Mouse (Mus musculus) lung, embryonic 14.5 days (tissue): ENCODE measurements at regions not wholly inside any gene's neighbourhood (a gene's known extent, or its start where the extent isn't known, plus 50 kb on each side); places are given as distances from the start of the nearest gene placed in this dataset.

Source experiments
- ATAC-seq: fragments of 200-750 bp; cut with Nextera tagmentation; 2 replicates; pipeline ENCODE4 v1.8.0; 2017; ENCODE audit warnings: mild to moderate bottlenecking, moderate TSS enrichment, moderate library complexity; ENCODE audit not compliant: insufficient read depth
- DNase-seq: peaks from one replicate; pipeline ENCODE4 v3.0.0-alpha.2; 2015
- H3K27ac ChIP-seq: fragments of 300-500 bp; sonication (generic); 2 replicates; pipeline ENCODE4 v1.5.1; 2014; ENCODE audit warnings: low read depth, mild to moderate bottlenecking, moderate library complexity
- H3K27me3 ChIP-seq: fragments of 300-500 bp; sonication (generic); 2 replicates; pipeline ENCODE4 v1.6.1; 2014; ENCODE audit warnings: low read length, control low read depth; ENCODE audit not compliant: insufficient read depth
- H3K36me3 ChIP-seq: fragments of 300-500 bp; sonication (generic); 2 replicates; pipeline ENCODE4 v1.6.1; 2014; ENCODE audit warnings: control low read depth; ENCODE audit not compliant: insufficient read depth
- H3K4me1 ChIP-seq: fragments of 300-500 bp; sonication (generic); 2 replicates; pipeline ENCODE4 v1.6.1; 2014; ENCODE audit warnings: antibody characterized with exemption, control low read depth; ENCODE audit not compliant: insufficient read depth
- H3K4me2 ChIP-seq: fragments of 300-500 bp; sonication (generic); 2 replicates; pipeline ENCODE4 v1.6.1; 2014; ENCODE audit warnings: mild to moderate bottlenecking
- H3K4me3 ChIP-seq: fragments of 300-500 bp; sonication (generic); 2 replicates; pipeline ENCODE4 v1.5.1; 2014; ENCODE audit warnings: low read depth, low read length
- H3K9ac ChIP-seq: fragments of 300-500 bp; sonication (generic); 2 replicates; pipeline ENCODE4 v1.6.1; 2014
- H3K9me3 ChIP-seq: fragments of 300-500 bp; sonication (generic); 2 replicates; pipeline ENCODE4 v1.6.1; 2016; ENCODE audit warnings: low read depth, low read length, control low read depth
- CTCF ChIP-seq: IDR thresholded peaks from 2 replicates; pipeline ENCODE4 v1.5.1; 2016; ENCODE audit warnings: antibody characterized with exemption, low read depth
- WGBS: fragments of 180-500 bp; shearing (Covaris S2); extraction: QIAGEN DNeasy Blood & Tissue Kit; methylation state at CpG from one replicate; pipeline ENCODE4 v1.1.7; 2014; 5-methylcytosine and 5-hydroxymethylcytosine counted together

GRCm38 (mm10) chrX:76795304-76795703 is 192.6 kb upstream of the Cldn34d start:
- H3K9me3 ChIP-seq = no peaks in the 10 kb centered on the region
- DNase-seq = no peak
- H3K4me3 ChIP-seq = no peak overlapping the region
- TF ChIP-seq CTCF = no peak
- no peaks in the 10 kb centered on the region for H3K4me1 ChIP-seq
- no peak overlapping the region for H3K4me2 ChIP-seq
- no peak for ATAC-seq
- H3K36me3 ChIP-seq = no peaks in the 10 kb centered on the region
- no peak overlapping the region for H3K9ac ChIP-seq
- no peak overlapping the region for H3K27ac ChIP-seq
- 76% methylated on average over 1 of the region's 1 CpGs for WGBS
- no peaks in the 10 kb centered on the region for H3K27me3 ChIP-seq

GRCm38 (mm10) chrX:76790613-76791012 is 187.9 kb upstream of the Cldn34d start:
- no peak for TF ChIP-seq CTCF
- Histone ChIP-seq H3K4me3 (no peak overlapping the region), H3K36me3 (no peaks in the 10 kb centered on the region), H3K4me1 (no peaks in the 10 kb centered on the region), H3K27ac (no peak overlapping the region), H3K9me3 (no peaks in the 10 kb centered on the region), H3K9ac (no peak overlapping the region), H3K27me3 (no peaks in the 10 kb centered on the region), H3K4me2 (no peak overlapping the region)
- ATAC-seq = no peak
- peak; percentile 42 for DNase-seq

GRCm38 (mm10) chrX:76780044-76780443 is 177.3 kb upstream of the Cldn34d start:
- ATAC-seq = no peak
- H3K4me1 ChIP-seq = no peaks in the 10 kb centered on the region
- no peaks in the 10 kb centered on the region for H3K9me3 ChIP-seq
- H3K4me2 ChIP-seq = no peak overlapping the region
- H3K9ac ChIP-seq = no peak overlapping the region
- DNase-seq = no peak
- TF ChIP-seq CTCF = no peak
- H3K27ac ChIP-seq = no peak overlapping the region
- H3K4me3 ChIP-seq = no peak overlapping the region
- H3K36me3 ChIP-seq = no peaks in the 10 kb centered on the region
- H3K27me3 ChIP-seq = no peaks in the 10 kb centered on the region
